8 mouse cellular contexts compared by ENCODE assay signal in genomic region chr8:26770424-26770886, GRCm38 (mm10).
DNase-seq lines count a peak whose midpoint lies in the region; ATAC-seq and TF ChIP-seq lines count a peak whose summit lies in the region.

No protein-coding gene starts in this region.

- peak; percentile 41 for DNase-seq in cerebellum, adult 11-12 months
- no peak for DNase-seq in cerebellum, adult 11 months
- DNase-seq in retina, postnatal 1 day, result peak; percentile 40
- DNase-seq in retina, embryonic 14.5 days (ENCODE audit: low spot score), result no peak
- no peak for DNase-seq in thymus, postnatal 0 days (ENCODE audit: low spot score)
- DNase-seq in T-cell, adult 2 months (ENCODE audit: low spot score), result no peak

- no peak overlapping the region for H3K4me3 ChIP-seq in intestine, postnatal 0 days (ENCODE audit: low read depth, low read length)
- H3K4me3 ChIP-seq in stomach, embryonic 14.5 days (ENCODE audit: low read depth, low read length), result no peak overlapping the region; the same call in 1 of the 2 replicates

- no peaks in the 10 kb centered on the region; the same call in 1 of the 2 replicates for H3K4me1 ChIP-seq in intestine, postnatal 0 days (replicated peaks; ENCODE audit: control insufficient read depth, insufficient read depth, low read length)
- peaks cover 13% of the 10 kb centered on the region; the same call in 1 of the 2 replicates for H3K4me1 ChIP-seq in stomach, embryonic 14.5 days (ENCODE audit: control insufficient read depth, insufficient read depth, low read length)

- H3K4me2 ChIP-seq in intestine, postnatal 0 days (replicated peaks; ENCODE audit: low read depth), result peak overlapping the region; percentile 30
- H3K4me2 ChIP-seq in stomach, embryonic 14.5 days (replicated peaks; ENCODE audit: low read depth, low read length), result peak overlapping the region; percentile 35

- H3K9ac ChIP-seq in intestine, postnatal 0 days (ENCODE audit: low read depth, low read length), result no peak overlapping the region
- H3K9ac ChIP-seq in stomach, embryonic 14.5 days (replicated peaks; ENCODE audit: low read depth, low read length), result no peak overlapping the region

- no peaks in the 10 kb centered on the region for H3K9me3 ChIP-seq in intestine, postnatal 0 days (ENCODE audit: control insufficient read depth)
- no peaks in the 10 kb centered on the region; the same call in 1 of the 2 replicates for H3K9me3 ChIP-seq in stomach, embryonic 14.5 days (ENCODE audit: control insufficient read depth, low read depth, low read length)

- H3K27ac ChIP-seq in intestine, postnatal 0 days (ENCODE audit: low read depth, low read length), result no peak overlapping the region
- H3K27ac ChIP-seq in stomach, embryonic 14.5 days (ENCODE audit: low read length), result no peak overlapping the region

- 0 out of 2 replicates have a peak, but pooled peaks cover 4% of the 10 kb centered on the region for H3K27me3 ChIP-seq in intestine, postnatal 0 days (replicated peaks; ENCODE audit: control insufficient read depth, insufficient read depth, low read length)
- no peaks in the 10 kb centered on the region for H3K27me3 ChIP-seq in stomach, embryonic 14.5 days (ENCODE audit: control insufficient read depth, insufficient read depth, low read length)

- no peak for ATAC-seq in intestine, postnatal 0 days
- ATAC-seq in stomach, embryonic 14.5 days (ENCODE audit: insufficient number of reproducible peaks, insufficient read depth, low FRiP score, low read depth), result peak; percentile 46; the same call in 1 of the 2 replicates

- H3K36me3 ChIP-seq in intestine, postnatal 0 days (ENCODE audit: control insufficient read depth, insufficient read depth), result no peaks in the 10 kb centered on the region
- H3K36me3 ChIP-seq in stomach, embryonic 14.5 days (ENCODE audit: control insufficient read depth, insufficient read depth, low read length), result no peaks in the 10 kb centered on the region

- TF ChIP-seq CTCF in intestine, postnatal 0 days (IDR thresholded peaks at IDR 0.05; ENCODE audit: low read depth), result no peak

- WGBS in intestine, postnatal 0 days, result 6% methylated on average over 16 of the region's 16 CpGs
- 12% methylated on average over 16 of the region's 16 CpGs for WGBS in stomach, embryonic 14.5 days

Comparison
In these comparisons a context has a peak if more than half of its experiments do, and no peak if none do; other contexts are left out.
1. DNase-seq: peak in cerebellum, adult 11-12 months (single experiment) and retina, postnatal 1 day (single experiment); none in cerebellum, adult 11 months (single experiment), retina, embryonic 14.5 days (single experiment), thymus, postnatal 0 days (single experiment) and T-cell, adult 2 months (single experiment).